Mouse (Mus musculus) small intestine, adult 2 months (tissue): ENCODE measurements around the gene Zfp266. TPM values are rescaled to one million over a fixed set of nuclear protein-coding genes. Genes with fewer than 3 reads are reported as not detected.

Experiments used
- H3K27ac ChIP-seq: fragments of 200-500 bp; 2 replicates; pipeline ENCODE4 v1.5.1; 2012; ENCODE audit warnings: low read depth, low read length, control low read depth, inconsistent platforms; ENCODE audit not compliant: insufficient read depth
- H3K27me3 ChIP-seq: fragments of 200-500 bp; 2 replicates; pipeline ENCODE4 v1.6.1; 2012; ENCODE audit warnings: mild to moderate bottlenecking, moderate library complexity, low read length, inconsistent platforms; ENCODE audit not compliant: control insufficient read depth, insufficient read depth
- H3K36me3 ChIP-seq: fragments of 200-500 bp; 2 replicates; pipeline ENCODE4 v1.6.1; 2012; ENCODE audit warnings: mild to moderate bottlenecking, low read length, control low read depth, inconsistent platforms; ENCODE audit not compliant: control insufficient read depth, insufficient read depth
- H3K4me1 ChIP-seq: fragments of 200-500 bp; 2 replicates; pipeline ENCODE4 v1.6.1; 2012; ENCODE audit warnings: low read length, inconsistent platforms, mixed read lengths; ENCODE audit not compliant: control insufficient read depth, insufficient read depth, insufficient read length
- H3K4me3 ChIP-seq: fragments of 200-500 bp; 2 replicates; pipeline ENCODE4 v1.5.1; 2012; ENCODE audit warnings: low read depth, mild to moderate bottlenecking, control low read depth, inconsistent platforms, low read length, moderate library complexity
- CTCF ChIP-seq: fragments of 200-500 bp; IDR thresholded peaks from 2 replicates; pipeline ENCODE4 v1.5.1; 2012; ENCODE audit warnings: low read depth, mild to moderate bottlenecking, control low read depth, inconsistent platforms, low read length, moderate library complexity, mixed read lengths; ENCODE audit not compliant: insufficient replicate concordance, insufficient read length; ENCODE audit errors: extremely low read depth
- POLR2A ChIP-seq: fragments of 200-500 bp; IDR thresholded peaks from 2 replicates; pipeline ENCODE4 v1.6.1; 2012; ENCODE audit warnings: low read depth, mild to moderate bottlenecking, control low read depth, inconsistent platforms, low read length, moderate library complexity
- WGBS: fragments of 180-500 bp; shearing (Covaris S2); methylation state at CpG from one replicate; pipeline ENCODE4 v1.1.7; 2018; 5-methylcytosine and 5-hydroxymethylcytosine counted together
- polyA plus RNA-seq: library from polyadenylated mRNA; depleted of rRNA; stranded (reverse); fragments of >200 nt; gene quantifications from 2 replicates; pipeline ENCODE4 v1.2.3, GENCODE M21; 2012; rRNA removed

Gene Zfp266
- polyA plus RNA-seq, 1 experiment = 0.75 TPM

DNA sequence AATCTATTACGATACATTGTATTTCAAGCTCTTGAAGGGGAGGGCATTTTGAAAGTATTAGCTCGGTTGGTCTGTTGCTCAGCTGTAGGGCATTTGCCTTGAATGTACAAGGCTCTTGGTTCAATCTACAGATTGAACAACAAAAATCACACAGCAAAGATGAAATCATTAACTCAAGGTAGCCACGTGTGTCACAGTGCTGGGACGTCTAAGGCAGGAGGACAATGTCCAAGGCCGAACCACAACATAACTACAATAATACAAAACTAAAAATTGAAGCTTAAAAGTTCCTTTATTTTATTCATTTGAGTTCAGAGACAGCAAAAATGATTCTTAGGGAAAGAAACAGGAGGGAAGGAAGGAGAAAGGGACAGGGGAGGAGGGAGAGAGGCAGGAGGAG, 31.7 kb downstream of the Zfp266 start:
- Histone ChIP-seq H3K36me3 (peaks cover 16% of the 10 kb centered on the region), H3K4me3 (no peak overlapping the region), H3K27me3 (no peaks in the 10 kb centered on the region), H3K4me1 (peaks cover 3% of the 10 kb centered on the region; the same call in 1 of the 2 replicates), H3K27ac (no peak overlapping the region)
- WGBS = 64% methylated on average over 5 of the region's 5 CpGs
- TF ChIP-seq CTCF (no peak), POLR2A (no peak)

DNA sequence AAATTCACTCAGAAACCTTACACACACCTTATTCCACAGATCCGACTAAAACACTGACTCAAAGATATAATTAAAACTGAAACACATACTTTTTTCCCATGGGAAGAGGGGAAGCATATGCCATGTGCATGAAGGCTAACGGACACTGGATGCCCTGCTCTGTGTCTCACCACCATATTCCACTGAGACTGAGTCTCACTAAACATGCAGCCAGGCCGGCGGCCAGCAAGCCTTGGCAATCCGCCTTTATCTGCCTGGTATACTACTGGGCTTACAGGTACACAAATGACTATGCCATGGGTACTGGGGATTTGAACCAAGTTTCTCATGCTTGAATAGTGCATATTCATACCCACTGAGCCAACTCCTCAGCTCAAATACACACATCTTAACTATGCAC, 41.8 kb downstream of the Zfp266 start:
- H3K27me3 ChIP-seq = no peaks in the 10 kb centered on the region
- TF ChIP-seq CTCF (no peak), POLR2A (no peak)
- H3K4me1 ChIP-seq = no peaks in the 10 kb centered on the region
- WGBS = 89% methylated on average over 5 of the region's 5 CpGs
- H3K4me3 ChIP-seq = no peak overlapping the region
- H3K27ac ChIP-seq = no peak overlapping the region
- peaks cover 31% of the 10 kb centered on the region for H3K36me3 ChIP-seq

DNA sequence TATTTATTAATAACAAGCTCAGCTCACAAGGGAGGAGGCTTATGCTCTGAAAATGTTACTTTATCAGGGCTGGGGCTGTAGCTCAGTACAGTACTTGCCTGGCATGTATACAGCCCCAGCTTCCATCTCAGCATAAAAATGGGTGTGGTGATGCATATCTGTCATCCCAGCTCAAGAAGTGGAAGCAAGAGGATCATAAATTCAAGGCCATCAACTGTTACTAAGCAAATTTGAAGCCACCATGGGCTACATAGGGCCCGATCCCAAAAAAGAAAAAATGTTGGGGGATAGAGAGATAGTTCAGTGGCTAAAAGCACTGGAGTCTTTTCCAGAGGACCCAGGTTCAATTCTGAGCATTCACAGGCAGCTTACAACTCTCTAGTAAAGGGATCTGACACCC, 44.6 kb downstream of the Zfp266 start:
- Histone ChIP-seq H3K27ac (no peak overlapping the region), H3K36me3 (peaks cover 41% of the 10 kb centered on the region), H3K4me3 (no peak overlapping the region), H3K4me1 (no peaks in the 10 kb centered on the region), H3K27me3 (no peaks in the 10 kb centered on the region)
- no peak for TF ChIP-seq CTCF
- TF ChIP-seq POLR2A = no peak
- 79% methylated on average over 1 of the region's 1 CpGs for WGBS

GRCm38 (mm10) chr9:20466761-20467442, 54.3 kb downstream of the Zfp266 start:
- Histone ChIP-seq H3K4me3 (no peak overlapping the region), H3K4me1 (no peaks in the 10 kb centered on the region), H3K36me3 (peaks cover 22% of the 10 kb centered on the region), H3K27ac (no peak overlapping the region), H3K27me3 (no peaks in the 10 kb centered on the region)
- TF ChIP-seq CTCF (no peak), POLR2A (no peak)
- 53% methylated on average over 7 of the region's 7 CpGs for WGBS

- TF ChIP-seq POLR2A (no peak), CTCF (no peak)
- peak within 1 kb of the TSS; percentile 42 for H3K27ac ChIP-seq
- peak within 1 kb of the TSS; percentile 82 for H3K4me3 ChIP-seq
- peaks cover 5% of the 10 kb centered on the region for H3K36me3 ChIP-seq
- no peaks in the 10 kb centered on the region for H3K4me1 ChIP-seq
- H3K27me3 ChIP-seq = no peaks in the 10 kb centered on the region
- WGBS = under 1% methylated on average over 48 of the region's 48 CpGs
Measured at GRCm38 (mm10) chr9:20459377-20460317, 61.6 kb downstream of the Zfp266 start, which contains the start of gene Zfp26. TSS of gene Zfp26 (minus strand) at chr9:20460162.

GRCm38 (mm10) chr9:20453647-20454046, 67.6 kb downstream of the Zfp266 start:
- TF ChIP-seq POLR2A (no peak), CTCF (no peak)
- H3K36me3 ChIP-seq = peaks cover 17% of the 10 kb centered on the region
- H3K27me3 ChIP-seq = no peaks in the 10 kb centered on the region
- no peak overlapping the region for H3K4me3 ChIP-seq
- H3K27ac ChIP-seq = no peak overlapping the region
- WGBS = 77% methylated on average over 4 of the region's 4 CpGs
- H3K4me1 ChIP-seq = no peaks in the 10 kb centered on the region

- H3K27ac ChIP-seq = no peak overlapping the region
- H3K4me1 ChIP-seq = no peaks in the 10 kb centered on the region
- no peak overlapping the region for H3K4me3 ChIP-seq
- no peaks in the 10 kb centered on the region for H3K27me3 ChIP-seq
- TF ChIP-seq POLR2A = no peak
- no peak for TF ChIP-seq CTCF
- 83% methylated on average over 1 of the region's 1 CpGs for WGBS
- peaks cover 18% of the 10 kb centered on the region for H3K36me3 ChIP-seq
Measured at GRCm38 (mm10) chr9:20451493-20451892, 69.7 kb downstream of the Zfp266 start.

Other genes starting within 250 kb of the Zfp266 start
- not detected in 2 replicates for gene Olfr39, start 239.1 kb downstream of the Zfp266 start, polyA plus RNA-seq
- not detected in 2 replicates for gene Olfr873, start 222.9 kb downstream of the Zfp266 start, polyA plus RNA-seq
- gene Olfr18, start 185.3 kb downstream of the Zfp266 start, polyA plus RNA-seq = not detected in 2 replicates
- gene Zfp560, start 136.2 kb downstream of the Zfp266 start, polyA plus RNA-seq = 0.10 and 0.75 TPM in 2 replicates
- gene Zfp26, start 61.3 kb downstream of the Zfp266 start, polyA plus RNA-seq = 0.18 and 0.51 TPM in 2 replicates
- gene Zfp426, start 28.7 kb downstream of the Zfp266 start, polyA plus RNA-seq = 1.2 and 2.3 TPM in 2 replicates
- 0.81 and 1.0 TPM in 2 replicates for gene Zfp846, start 59.9 kb upstream of the Zfp266 start, polyA plus RNA-seq
- gene Ubl5, start 121.5 kb upstream of the Zfp266 start, polyA plus RNA-seq = 36.8 and 77.8 TPM in 2 replicates
- 21.0 and 42.5 TPM in 2 replicates for gene Fbxl12, start 123.3 kb upstream of the Zfp266 start, polyA plus RNA-seq
- 8.6 and 13.0 TPM in 2 replicates for gene Pin1, start 130.7 kb upstream of the Zfp266 start, polyA plus RNA-seq
- gene Olfm2, start 224.9 kb upstream of the Zfp266 start, polyA plus RNA-seq = 0.91 and 2.2 TPM in 2 replicates